In the genomic region with DNA sequence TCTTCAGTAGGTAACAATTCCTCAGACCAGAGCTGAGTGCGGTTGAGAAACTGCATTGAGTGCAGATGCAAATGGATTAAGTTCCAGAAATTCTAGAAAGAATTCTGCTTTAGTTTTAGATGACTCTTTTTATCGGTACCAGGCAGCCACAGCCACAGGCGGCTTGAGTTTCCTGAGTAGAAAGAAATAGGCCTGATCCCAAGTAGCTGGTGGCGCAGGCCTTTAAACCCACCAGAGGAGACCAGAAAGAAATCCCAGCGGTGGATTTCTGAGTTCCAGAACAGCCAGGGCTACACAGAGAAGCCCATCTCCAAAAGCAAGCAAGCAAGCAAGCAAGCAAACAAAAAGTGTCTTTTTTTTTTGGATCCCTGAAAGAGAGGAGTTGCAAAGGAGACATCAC, we compare ENCODE assay signal across 37 mouse cellular contexts. TPM values are rescaled to one million over a fixed set of nuclear protein-coding genes. Genes with fewer than 3 reads are reported as not detected.
A peak's percentile ranks its signal among the peaks of the same experiment; 100 is the strongest.
DNase-seq lines count a peak whose midpoint lies in the region; ATAC-seq lines count a peak whose summit lies in the region.
"Had no signal": no experiment of that assay in that cellular context is flagged by ENCODE, and none has a peak within 500 bp of the region (broad histone marks: within the 10 kb centered on the region; RNA-seq: fewer than 3 reads in every experiment).

No protein-coding gene starts in this region.

- peak; percentile 11 for DNase-seq in embryo, embryonic 10.5 days (ENCODE audit: low spot score)
- DNase-seq in embryo, embryonic 11 days: no peak
- DNase-seq in heart, adult 8-10 months (ENCODE audit: low spot score): no peak
- DNase-seq in heart, adult 18-20 months: no peak
- DNase-seq in midbrain, embryonic 11.5 days (ENCODE audit: low spot score, missing footprints): peak; percentile 88
- no peak for DNase-seq in midbrain, embryonic 14.5 days
- DNase-seq: adrenal gland, adult 8-10 months; cerebellum, adult 2 months; cerebellum, postnatal 25 days; gastrocnemius, postnatal 10 days; kidney, adult 2 months; kidney, postnatal 36 days; liver, embryonic 13.5 days; lung, adult 18-20 months; lung, postnatal 4 days; right cerebral cortex, postnatal 25 days; thymus, adult 18-20 months; thymus, postnatal 25 days had no signal

- H3K27me3 ChIP-seq in heart, embryonic 11.5 days (ENCODE audit: control insufficient read depth, insufficient read depth, low read length): peaks cover 43% of the 10 kb centered on the region
- H3K27me3 ChIP-seq in heart, embryonic 16.5 days (ENCODE audit: control insufficient read depth, insufficient read depth, low read length): peaks cover 27% of the 10 kb centered on the region
- H3K27me3 ChIP-seq in midbrain, embryonic 11.5 days (ENCODE audit: control insufficient read depth, insufficient read depth, low read length): peaks cover 78% of the 10 kb centered on the region
- peaks cover 80% of the 10 kb centered on the region for H3K27me3 ChIP-seq in midbrain, embryonic 14.5 days (ENCODE audit: control insufficient read depth, insufficient read depth, low read length)
- H3K27me3 ChIP-seq: CH12.LX had no signal

- peak overlapping the region; percentile 99 for H3K9ac ChIP-seq in heart, embryonic 11.5 days (ENCODE audit: low read depth, low read length)
- H3K9ac ChIP-seq in heart, embryonic 16.5 days (ENCODE audit: low read length): peak overlapping the region; percentile 97
- H3K9ac ChIP-seq in midbrain, embryonic 11.5 days (ENCODE audit: low read length): no peak overlapping the region
- no peak overlapping the region for H3K9ac ChIP-seq in midbrain, embryonic 14.5 days (replicated peaks; ENCODE audit: low read length)
- H3K9ac ChIP-seq: embryonic facial prominence, embryonic 12.5 days; hindbrain, embryonic 14.5 days; limb, embryonic 15.5 days; liver, embryonic 13.5 days; midbrain, embryonic 13.5 days had no signal

- H3K4me1 ChIP-seq in heart, embryonic 11.5 days (ENCODE audit: control insufficient read depth, insufficient read depth, low read length): no peaks in the 10 kb centered on the region
- peaks cover 9% of the 10 kb centered on the region for H3K4me1 ChIP-seq in heart, embryonic 16.5 days (ENCODE audit: control insufficient read depth, insufficient read depth, low read length)
- H3K4me1 ChIP-seq in midbrain, embryonic 11.5 days (ENCODE audit: control insufficient read depth, insufficient read depth, low read length): 0 out of 2 replicates have a peak, but pooled peaks cover 3% of the 10 kb centered on the region
- no peaks in the 10 kb centered on the region for H3K4me1 ChIP-seq in midbrain, embryonic 14.5 days (ENCODE audit: control insufficient read depth, insufficient read depth, low read length)

- H3K9me3 ChIP-seq in heart, embryonic 11.5 days (replicated peaks; ENCODE audit: control insufficient read depth, low read length): no peaks in the 10 kb centered on the region; the same call in 1 of the 2 replicates
- H3K9me3 ChIP-seq in heart, embryonic 16.5 days (replicated peaks; ENCODE audit: control insufficient read depth, low read length): no peaks in the 10 kb centered on the region
- no peaks in the 10 kb centered on the region for H3K9me3 ChIP-seq in midbrain, embryonic 11.5 days (ENCODE audit: control insufficient read depth, low read length)
- H3K9me3 ChIP-seq in midbrain, embryonic 14.5 days (ENCODE audit: control insufficient read depth, low read length): no peaks in the 10 kb centered on the region
- H3K9me3 ChIP-seq: embryonic facial prominence, embryonic 12.5 days; limb, embryonic 15.5 days; liver, embryonic 13.5 days; midbrain, embryonic 13.5 days had no signal

- peak overlapping the region; percentile 77 for H3K4me3 ChIP-seq in heart, embryonic 11.5 days (ENCODE audit: low read depth, low read length)
- H3K4me3 ChIP-seq in heart, embryonic 16.5 days (ENCODE audit: low read length): peak overlapping the region; percentile 77
- no peak overlapping the region for H3K4me3 ChIP-seq in midbrain, embryonic 11.5 days (ENCODE audit: low read depth, low read length)
- H3K4me3 ChIP-seq in midbrain, embryonic 14.5 days (replicated peaks; ENCODE audit: low read depth, low read length): no peak overlapping the region
- H3K4me3 ChIP-seq: embryonic facial prominence, embryonic 12.5 days; layer of hippocampus, adult 2 months; limb, embryonic 15.5 days; liver, embryonic 13.5 days; midbrain, embryonic 13.5 days had no signal

- ATAC-seq in heart, embryonic 11.5 days (replicated peaks; ENCODE audit: insufficient number of reproducible peaks, low FRiP score, low TSS enrichment): no peak
- no peak for ATAC-seq in heart, embryonic 16.5 days (replicated peaks; ENCODE audit: extremely low read depth, insufficient read depth, low FRiP score)
- no peak for ATAC-seq in midbrain, embryonic 11.5 days (ENCODE audit: low FRiP score)
- no peak for ATAC-seq in midbrain, embryonic 14.5 days (ENCODE audit: low FRiP score, low TSS enrichment)
- ATAC-seq: inflammation-experienced regulatory T-cells, adult 6 months; lung, postnatal 0 days; midbrain, embryonic 13.5 days had no signal

- peak overlapping the region; percentile 95 for H3K27ac ChIP-seq in heart, embryonic 11.5 days (ENCODE audit: low read depth, low read length)
- H3K27ac ChIP-seq in heart, embryonic 16.5 days (ENCODE audit: low read length): peak overlapping the region; percentile 95
- H3K27ac ChIP-seq in midbrain, embryonic 11.5 days (ENCODE audit: low read depth, low read length): no peak overlapping the region
- no peak overlapping the region for H3K27ac ChIP-seq in midbrain, embryonic 14.5 days (replicated peaks; ENCODE audit: low read depth, low read length)
- H3K27ac ChIP-seq: embryonic facial prominence, embryonic 12.5 days; hindbrain, embryonic 14.5 days; layer of hippocampus, adult 2 months; limb, embryonic 15.5 days; liver, embryonic 13.5 days; midbrain, embryonic 13.5 days had no signal

- H3K4me2 ChIP-seq in heart, embryonic 11.5 days: peak overlapping the region; percentile 64
- H3K4me2 ChIP-seq in heart, embryonic 16.5 days (ENCODE audit: low read depth, low read length): peak overlapping the region; percentile 76
- H3K4me2 ChIP-seq in midbrain, embryonic 11.5 days: no peak overlapping the region
- no peak overlapping the region for H3K4me2 ChIP-seq in midbrain, embryonic 14.5 days (ENCODE audit: low read length)
- H3K4me2 ChIP-seq: embryonic facial prominence, embryonic 12.5 days; hindbrain, embryonic 14.5 days; limb, embryonic 15.5 days; liver, embryonic 13.5 days; midbrain, embryonic 13.5 days had no signal

- H3K36me3 ChIP-seq in heart, embryonic 11.5 days (ENCODE audit: control insufficient read depth, insufficient read depth, low read length): peaks cover 7% of the 10 kb centered on the region; the same call in 1 of the 2 replicates
- H3K36me3 ChIP-seq in heart, embryonic 16.5 days (ENCODE audit: control insufficient read depth, insufficient read depth): peaks cover 10% of the 10 kb centered on the region; the same call in 1 of the 2 replicates
- H3K36me3 ChIP-seq in midbrain, embryonic 11.5 days (ENCODE audit: control insufficient read depth, insufficient read depth, low read length): no peaks in the 10 kb centered on the region
- no peaks in the 10 kb centered on the region for H3K36me3 ChIP-seq in midbrain, embryonic 14.5 days (ENCODE audit: control insufficient read depth, insufficient read depth, low read length)
- H3K36me3 ChIP-seq: embryonic facial prominence, embryonic 12.5 days; G1E; limb, embryonic 15.5 days; liver, embryonic 13.5 days; midbrain, embryonic 13.5 days had no signal

- 22% methylated on average over 5 of the region's 5 CpGs for WGBS in heart, embryonic 11.5 days (ENCODE audit: insufficient replicate concordance)
- 28% methylated on average over 5 of the region's 5 CpGs for WGBS in heart, embryonic 16.5 days
- WGBS in midbrain, embryonic 11.5 days: 6% methylated on average over 5 of the region's 5 CpGs
- 5% methylated on average over 5 of the region's 5 CpGs for WGBS in midbrain, embryonic 14.5 days

RNA-seq across cellular contexts. Expression of gene Nkx2-5, which starts 8.4 kb away (rescaled TPM):
- polyA plus RNA-seq in heart, embryonic 11.5 days (2014; fragmentation: Nextera tagmentation; extraction: Ambion mirVana): 157 and 159 TPM in 2 replicates
- total RNA-seq in heart, adult 8-10 months (2022): 10 to 100 TPM; 75.8 to 81.5 (median 79.7) TPM
- polyA plus RNA-seq in heart, embryonic 16.5 days (2015; fragmentation: Nextera tagmentation; extraction: Ambion mirVana): 123 and 132 TPM in 2 replicates
- 10 to 100 TPM; 75.6 to 79.8 TPM for total RNA-seq in heart, adult 18-20 months (2021)
- polyA plus RNA-seq in midbrain, embryonic 11.5 days (2014; fragmentation: Nextera tagmentation; extraction: Ambion mirVana): not detected in 2 replicates
- not detected in 2 replicates for polyA plus RNA-seq in midbrain, embryonic 14.5 days (2014; fragmentation: Nextera tagmentation; extraction: Ambion mirVana)
- total RNA-seq: adrenal gland, adult 8-10 months; adrenal gland, postnatal 4 days; CH12.LX; G1E; gastrocnemius, postnatal 10 days; layer of hippocampus, adult 2 months; layer of hippocampus, postnatal 25 days; left cerebral cortex, adult 8-10 months; left cerebral cortex, postnatal 36 days; monocyte, adult 5-6 weeks had no signal
- polyA plus RNA-seq: cerebellum, adult 2 months; G1E; gonadal fat pad, adult 2 months; hindbrain, embryonic 14.5 days; inflammation-experienced regulatory T-cells, adult 6 months; kidney, adult 2 months; kidney, embryonic 16.5 days; limb, embryonic 15.5 days; liver, embryonic 13.5 days; midbrain, embryonic 13.5 days; neural tube, embryonic 14.5 days had no signal

RNA-seq across cellular contexts. Expression of gene Bnip1, which starts 55.5 kb away (rescaled TPM):
- polyA plus RNA-seq in heart, embryonic 11.5 days (2014; fragmentation: Nextera tagmentation; extraction: Ambion mirVana): 48.7 and 58.5 TPM in 2 replicates
- 10 to 100 TPM; 25.0 to 32.1 (median 29.9) TPM for total RNA-seq in heart, adult 8-10 months (2022)
- 56.8 and 56.9 TPM in 2 replicates for polyA plus RNA-seq in heart, embryonic 16.5 days (2015; fragmentation: Nextera tagmentation; extraction: Ambion mirVana)
- 10 to 100 TPM; 28.5 to 30.0 TPM for total RNA-seq in heart, adult 18-20 months (2021)
- 52.9 and 54.1 TPM in 2 replicates for polyA plus RNA-seq in midbrain, embryonic 11.5 days (2014; fragmentation: Nextera tagmentation; extraction: Ambion mirVana)
- 54.5 and 59.0 TPM in 2 replicates for polyA plus RNA-seq in midbrain, embryonic 14.5 days (2014; fragmentation: Nextera tagmentation; extraction: Ambion mirVana)

Comparison
In these comparisons a context has a peak if more than half of its experiments do, and no peak if none do; other contexts are left out.
1. DNase-seq: peak in embryo, embryonic 10.5 days (single experiment) and midbrain, embryonic 11.5 days (single experiment); none in embryo, embryonic 11 days (single experiment), heart, adult 8-10 months (single experiment), heart, adult 18-20 months (0 of 2) and midbrain, embryonic 14.5 days (single experiment).
2. H3K27ac ChIP-seq: peak in heart, embryonic 11.5 days (single experiment) and heart, embryonic 16.5 days (single experiment); none in midbrain, embryonic 11.5 days (single experiment) and midbrain, embryonic 14.5 days (single experiment).
3. H3K4me2 ChIP-seq: peak in heart, embryonic 11.5 days (single experiment) and heart, embryonic 16.5 days (single experiment); none in midbrain, embryonic 11.5 days (single experiment) and midbrain, embryonic 14.5 days (single experiment).
4. H3K4me3 ChIP-seq: peak in heart, embryonic 11.5 days (single experiment) and heart, embryonic 16.5 days (single experiment); none in midbrain, embryonic 11.5 days (single experiment) and midbrain, embryonic 14.5 days (single experiment).
5. H3K9ac ChIP-seq: peak in heart, embryonic 11.5 days (single experiment) and heart, embryonic 16.5 days (single experiment); none in midbrain, embryonic 11.5 days (single experiment) and midbrain, embryonic 14.5 days (single experiment).
6. RNA of gene Nkx2-5, which starts 8.4 kb away (polyA plus RNA-seq): 157 to 159 TPM in heart, embryonic 11.5 days and 123 to 132 TPM in heart, embryonic 16.5 days; not detected in midbrain, embryonic 11.5 days and not detected in midbrain, embryonic 14.5 days; every median in the first group is over 100 times any median in the second.